Mouse (Mus musculus) stomach, embryonic 14.5 days (tissue): ENCODE results near the gene Fbxw10. TPM values are rescaled to one million over a fixed set of nuclear protein-coding genes. Genes with fewer than 3 reads are reported as not detected.

ENCODE experiments used
- ATAC-seq: fragments of 200-750 bp; cut with Nextera tagmentation; 2 replicates; pipeline ENCODE4 v1.8.0; 2017; ENCODE audit warnings: low read depth, moderate TSS enrichment; ENCODE audit not compliant: insufficient number of reproducible peaks, insufficient read depth, low FRiP score
- H3K27ac ChIP-seq: fragments of 300-500 bp; sonication (generic); 2 replicates; pipeline ENCODE4 v1.5.1; 2014; ENCODE audit warnings: mild to moderate bottlenecking, low read length, moderate library complexity, mixed read lengths
- H3K27me3 ChIP-seq: fragments of 300-500 bp; sonication (generic); 2 replicates; pipeline ENCODE4 v1.6.1; 2014; ENCODE audit warnings: low read length, control low read depth, mixed read lengths; ENCODE audit not compliant: control insufficient read depth, insufficient read depth
- H3K36me3 ChIP-seq: fragments of 300-500 bp; sonication (generic); 2 replicates; pipeline ENCODE4 v1.6.1; 2014; ENCODE audit warnings: mild to moderate bottlenecking, control low read depth, low read length, moderate library complexity, mixed read lengths; ENCODE audit not compliant: control insufficient read depth, insufficient read depth
- H3K4me1 ChIP-seq: fragments of 300-500 bp; sonication (generic); 2 replicates; pipeline ENCODE4 v1.6.1; 2014; ENCODE audit warnings: low read length, control low read depth, mixed read lengths; ENCODE audit not compliant: control insufficient read depth, insufficient read depth
- H3K4me2 ChIP-seq: fragments of 300-500 bp; sonication (generic); replicated peaks from 2 replicates; pipeline ENCODE4 v1.6.1; 2014; ENCODE audit warnings: low read depth, low read length, control low read depth
- H3K4me3 ChIP-seq: fragments of 300-500 bp; sonication (generic); 2 replicates; pipeline ENCODE4 v1.5.1; 2014; ENCODE audit warnings: low read depth, low read length, control low read depth
- H3K9ac ChIP-seq: fragments of 300-500 bp; sonication (generic); replicated peaks from 2 replicates; pipeline ENCODE4 v1.6.1; 2014; ENCODE audit warnings: low read depth, mild to moderate bottlenecking, control low read depth, low read length, moderate library complexity, mixed read lengths
- H3K9me3 ChIP-seq: fragments of 300-500 bp; sonication (generic); 2 replicates; pipeline ENCODE4 v1.6.1; 2016; ENCODE audit warnings: low read depth, low read length, control low read depth; ENCODE audit not compliant: control insufficient read depth
- WGBS: fragments of 180-500 bp; shearing (Covaris S2); extraction: QIAGEN DNeasy Blood & Tissue Kit; methylation state at CpG from one replicate; pipeline ENCODE4 v1.1.7; 2014; 5-methylcytosine and 5-hydroxymethylcytosine counted together
- polyA plus RNA-seq: library from polyadenylated mRNA; unstranded; fragments of >200 nt; fragmentation: Nextera tagmentation; extraction: Ambion mirVana; gene quantifications from 2 replicates; pipeline ENCODE4 v1.2.1, GENCODE M21; 2014

Fbxw10 gene
- polyA plus RNA-seq, 1 experiment from 2014 or later: 1.1 TPM

GRCm38 (mm10) chr11:62848301-62848700, 1.4 kb downstream of the Fbxw10 start:
- Histone ChIP-seq H3K9me3 (no peaks in the 10 kb centered on the region), H3K27me3 (no peaks in the 10 kb centered on the region), H3K27ac (no peak overlapping the region), H3K4me2 (no peak overlapping the region), H3K4me3 (no peak overlapping the region), H3K4me1 (peaks cover 5% of the 10 kb centered on the region; the same call in 1 of the 2 replicates), H3K9ac (no peak overlapping the region), H3K36me3 (no peaks in the 10 kb centered on the region)
- WGBS: 52% methylated on average over 2 of the region's 2 CpGs
- ATAC-seq: no peak

GRCm38 (mm10) chr11:62851199-62851598, 4.3 kb downstream of the Fbxw10 start:
- Histone ChIP-seq H3K27ac (no peak overlapping the region), H3K9ac (no peak overlapping the region), H3K4me2 (no peak overlapping the region), H3K4me1 (peaks cover 5% of the 10 kb centered on the region; the same call in 1 of the 2 replicates), H3K36me3 (no peaks in the 10 kb centered on the region), H3K9me3 (no peaks in the 10 kb centered on the region), H3K27me3 (no peaks in the 10 kb centered on the region), H3K4me3 (no peak overlapping the region)
- 81% methylated on average over 1 of the region's 1 CpGs for WGBS
- no peak for ATAC-seq

- Histone ChIP-seq H3K4me2 (no peak overlapping the region), H3K9ac (no peak overlapping the region), H3K27me3 (no peaks in the 10 kb centered on the region), H3K9me3 (no peaks in the 10 kb centered on the region), H3K36me3 (no peaks in the 10 kb centered on the region), H3K4me1 (no peaks in the 10 kb centered on the region), H3K4me3 (no peak overlapping the region), H3K27ac (no peak overlapping the region)
- no peak for ATAC-seq
- 85% methylated on average over 6 of the region's 6 CpGs for WGBS
These were observed 6.5 kb downstream of the Fbxw10 start for GRCm38 (mm10) chr11:62853334-62853733.

GRCm38 (mm10) chr11:62865562-62865961, 18.7 kb downstream of the Fbxw10 start:
- Histone ChIP-seq H3K9me3 (no peaks in the 10 kb centered on the region), H3K27me3 (no peaks in the 10 kb centered on the region), H3K4me1 (no peaks in the 10 kb centered on the region), H3K27ac (no peak overlapping the region), H3K36me3 (no peaks in the 10 kb centered on the region), H3K9ac (no peak overlapping the region), H3K4me2 (no peak overlapping the region), H3K4me3 (no peak overlapping the region)
- ATAC-seq: no peak
- WGBS: 83% methylated on average over 4 of the region's 4 CpGs

- ATAC-seq: no peak
- WGBS: 77% methylated on average over 7 of the region's 7 CpGs
- H3K4me2 ChIP-seq: no peak overlapping the region
These were observed 19.8 kb downstream of the Fbxw10 start for GRCm38 (mm10) chr11:62866685-62867084.

GRCm38 (mm10) chr11:62869201-62869600, 22.3 kb downstream of the Fbxw10 start:
- WGBS: 64% methylated on average over 5 of the region's 5 CpGs
- no peaks in the 10 kb centered on the region for H3K9me3 ChIP-seq
- H3K4me2 ChIP-seq: no peak overlapping the region

More at GRCm38 (mm10) chr11:62866685-62867084, 19.8 kb downstream of the Fbxw10 start:
- Histone ChIP-seq H3K4me3 (no peak overlapping the region), H3K9ac (no peak overlapping the region), H3K4me1 (no peaks in the 10 kb centered on the region), H3K27ac (no peak overlapping the region), H3K36me3 (no peaks in the 10 kb centered on the region), H3K9me3 (no peaks in the 10 kb centered on the region), H3K27me3 (no peaks in the 10 kb centered on the region)

GRCm38 (mm10) chr11:62869715-62870371, 23.0 kb downstream of the Fbxw10 start:
- H3K27ac ChIP-seq: no peak overlapping the region
- no peaks in the 10 kb centered on the region for H3K27me3 ChIP-seq
- H3K9me3 ChIP-seq: no peaks in the 10 kb centered on the region
- no peak overlapping the region for H3K9ac ChIP-seq
- no peak overlapping the region for H3K4me2 ChIP-seq
- H3K4me1 ChIP-seq: no peaks in the 10 kb centered on the region
- H3K4me3 ChIP-seq: no peak overlapping the region
- no peaks in the 10 kb centered on the region for H3K36me3 ChIP-seq
- ATAC-seq: no peak
- 81% methylated on average over 8 of the region's 8 CpGs for WGBS

More at GRCm38 (mm10) chr11:62869201-62869600, 22.3 kb downstream of the Fbxw10 start:
- Histone ChIP-seq H3K36me3 (no peaks in the 10 kb centered on the region), H3K4me1 (no peaks in the 10 kb centered on the region), H3K27me3 (no peaks in the 10 kb centered on the region), H3K9ac (no peak overlapping the region), H3K27ac (no peak overlapping the region), H3K4me3 (no peak overlapping the region)
- ATAC-seq: no peak

- no peaks in the 10 kb centered on the region for H3K9me3 ChIP-seq
- H3K27me3 ChIP-seq: no peaks in the 10 kb centered on the region
- no peaks in the 10 kb centered on the region for H3K36me3 ChIP-seq
- H3K4me2 ChIP-seq: no peak overlapping the region
- H3K27ac ChIP-seq: no peak overlapping the region
- no peak overlapping the region for H3K4me3 ChIP-seq
- no peak overlapping the region for H3K9ac ChIP-seq
- H3K4me1 ChIP-seq: no peaks in the 10 kb centered on the region
- no peak for ATAC-seq
- WGBS: 62% methylated on average over 9 of the region's 9 CpGs
These were observed 26.6 kb downstream of the Fbxw10 start for GRCm38 (mm10) chr11:62873479-62873878.

- no peak for ATAC-seq
- no peak overlapping the region for H3K4me2 ChIP-seq
- H3K27ac ChIP-seq: no peak overlapping the region
- no peaks in the 10 kb centered on the region for H3K27me3 ChIP-seq
- H3K36me3 ChIP-seq: no peaks in the 10 kb centered on the region
- no peaks in the 10 kb centered on the region for H3K4me1 ChIP-seq
- H3K9me3 ChIP-seq: no peaks in the 10 kb centered on the region
- no peak overlapping the region for H3K4me3 ChIP-seq
- WGBS: 83% methylated on average over 1 of the region's 1 CpGs
- H3K9ac ChIP-seq: no peak overlapping the region
These were observed 28.8 kb downstream of the Fbxw10 start for GRCm38 (mm10) chr11:62875696-62876095.
